In genomic region chr13:20255380-20255779, GRCm38 (mm10) we compare ENCODE assay signal across 11 mouse cellular contexts.
DNase-seq lines count a peak whose midpoint lies in the region; ATAC-seq lines count a peak whose summit lies in the region.
"Had no signal": no experiment of that assay in that cellular context is flagged by ENCODE, and none has a peak within 500 bp of the region (broad histone marks: within the 10 kb centered on the region; RNA-seq: fewer than 3 reads in every experiment).

No protein-coding gene starts in this region.

- ATAC-seq in kidney, embryonic 15.5 days (replicated peaks; ENCODE audit: low FRiP score), result no peak
- peak; percentile 77 for ATAC-seq in heart, embryonic 12.5 days (ENCODE audit: insufficient number of reproducible peaks, low FRiP score)
- ATAC-seq: intestine, embryonic 15.5 days had no signal

- no peak overlapping the region for H3K4me3 ChIP-seq in kidney, embryonic 15.5 days (replicated peaks)
- H3K4me3 ChIP-seq in heart, embryonic 12.5 days, result no peak overlapping the region
- H3K4me3 ChIP-seq: intestine, embryonic 15.5 days; neural tube, embryonic 12.5 days had no signal

- no peak overlapping the region for H3K27ac ChIP-seq in kidney, embryonic 15.5 days
- H3K27ac ChIP-seq in heart, embryonic 12.5 days (ENCODE audit: poor library complexity, severe bottlenecking), result no peak overlapping the region
- H3K27ac ChIP-seq: intestine, embryonic 15.5 days; neural tube, embryonic 12.5 days had no signal

- no peaks in the 10 kb centered on the region for H3K36me3 ChIP-seq in kidney, embryonic 15.5 days
- H3K36me3 ChIP-seq in heart, embryonic 12.5 days, result no peaks in the 10 kb centered on the region
- H3K36me3 ChIP-seq: intestine, embryonic 15.5 days; neural tube, embryonic 12.5 days had no signal

- no peaks in the 10 kb centered on the region for H3K9me3 ChIP-seq in kidney, embryonic 15.5 days (replicated peaks)
- no peaks in the 10 kb centered on the region for H3K9me3 ChIP-seq in heart, embryonic 12.5 days (replicated peaks)
- H3K9me3 ChIP-seq: intestine, embryonic 15.5 days; neural tube, embryonic 12.5 days had no signal

- DNase-seq in kidney, postnatal 10 days, result peak; percentile 24
- DNase-seq in fibroblast of lung, adult 2 months (ENCODE audit: low read depth), result peak; percentile 51
- DNase-seq in lung, postnatal 10 days, result peak; percentile 81
- no peak for DNase-seq in Muller cell, postnatal 12 days (ENCODE audit: inconsistent ontology term)
- no peak for DNase-seq in thymus, adult 18-20 months
- DNase-seq: right cerebral cortex, postnatal 14 days; thymus, adult 2 months had no signal

- H3K27me3 ChIP-seq in kidney, embryonic 15.5 days, result no peaks in the 10 kb centered on the region
- no peaks in the 10 kb centered on the region for H3K27me3 ChIP-seq in heart, embryonic 12.5 days (replicated peaks)
- H3K27me3 ChIP-seq: intestine, embryonic 15.5 days; neural tube, embryonic 12.5 days had no signal

- WGBS in kidney, embryonic 15.5 days, result 91% methylated on average over 3 of the region's 3 CpGs
- WGBS in heart, embryonic 12.5 days, result 57% methylated on average over 3 of the region's 3 CpGs

- H3K9ac ChIP-seq in kidney, embryonic 15.5 days, result no peak overlapping the region
- H3K9ac ChIP-seq in heart, embryonic 12.5 days, result no peak overlapping the region
- H3K9ac ChIP-seq: intestine, embryonic 15.5 days; neural tube, embryonic 12.5 days had no signal

- H3K4me1 ChIP-seq in kidney, embryonic 15.5 days, result no peaks in the 10 kb centered on the region
- H3K4me1 ChIP-seq in heart, embryonic 12.5 days (replicated peaks), result no peaks in the 10 kb centered on the region
- H3K4me1 ChIP-seq: neural tube, embryonic 12.5 days had no signal

- no peak overlapping the region for H3K4me2 ChIP-seq in kidney, embryonic 15.5 days
- H3K4me2 ChIP-seq in heart, embryonic 12.5 days, result no peak overlapping the region
- H3K4me2 ChIP-seq: intestine, embryonic 15.5 days; neural tube, embryonic 12.5 days had no signal

Comparison
In these comparisons a context has a peak if more than half of its experiments do, and no peak if none do; other contexts are left out.
1. DNase-seq: peak in kidney, postnatal 10 days (single experiment), fibroblast of lung, adult 2 months (single experiment) and lung, postnatal 10 days (single experiment); none in Muller cell, postnatal 12 days (single experiment) and thymus, adult 18-20 months (0 of 2).